Mouse (Mus musculus) hematopoietic multipotent progenitor cell, adult 10-12 weeks (in vitro differentiated cells): ENCODE results near the gene Haus2. TPM values are rescaled to one million over a fixed set of nuclear protein-coding genes. Genes with fewer than 3 reads are reported as not detected.

Experiments used
- polyA plus RNA-seq: library from polyadenylated mRNA; stranded (reverse); fragments of >175 nt; gene quantifications from 2 replicates; pipeline ENCODE4 v1.2.3, GENCODE M21; 2012; ENCODE audit warnings: low replicate concordance

Haus2 gene
- polyA plus RNA-seq, result 0.30 and 1.5 TPM in 2 replicates

DNA sequence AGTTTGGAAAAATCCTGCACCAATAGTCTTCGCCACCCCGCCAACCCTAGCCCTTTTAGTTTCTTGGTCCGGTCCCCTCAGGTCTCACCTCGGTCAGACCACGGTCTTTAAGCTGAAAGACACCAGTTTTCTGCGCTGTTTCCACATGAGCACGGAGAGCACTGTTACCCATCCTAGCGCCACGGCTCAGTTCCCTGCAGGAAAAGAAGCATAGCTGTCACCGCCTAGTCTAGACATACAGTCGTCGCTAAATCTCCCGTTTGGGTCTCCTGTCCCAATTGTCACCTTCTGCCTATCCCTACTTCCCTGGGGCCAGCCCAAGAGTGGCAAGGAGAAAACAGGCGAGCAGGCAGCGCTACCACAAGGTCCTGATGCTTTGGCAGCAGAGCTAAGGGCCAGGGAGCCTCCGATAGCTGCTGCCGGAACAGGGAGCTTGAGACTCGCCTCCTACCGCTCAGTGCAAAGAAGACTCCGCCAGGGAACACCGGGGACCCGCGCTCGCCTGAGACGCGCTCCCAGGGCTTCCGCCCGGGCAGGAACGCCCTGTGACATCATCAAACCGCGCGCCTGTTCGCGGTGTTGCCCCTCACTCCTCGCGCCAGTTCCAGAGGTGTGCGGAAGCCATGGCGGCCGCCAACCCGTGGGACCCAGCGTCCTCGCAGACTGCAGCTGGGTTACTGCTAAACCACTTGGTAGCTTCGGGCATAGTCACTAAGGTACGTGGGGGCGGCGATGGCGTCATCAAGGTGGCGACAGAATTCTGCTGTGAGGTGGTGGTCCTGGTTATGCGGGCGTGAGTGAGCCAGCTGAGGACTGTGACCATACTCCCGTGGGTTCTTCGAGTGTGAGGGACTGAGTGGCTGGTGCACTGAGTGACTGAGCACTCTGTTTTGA is at the start of gene Haus2, which contains the start of gene Lrrc57:
Haus2 (plus strand) TSS at position 554 of the 894 bp plus-strand sequence.
Lrrc57 (minus strand) TSS at position 691 of the 894 bp plus-strand sequence.

DNA sequence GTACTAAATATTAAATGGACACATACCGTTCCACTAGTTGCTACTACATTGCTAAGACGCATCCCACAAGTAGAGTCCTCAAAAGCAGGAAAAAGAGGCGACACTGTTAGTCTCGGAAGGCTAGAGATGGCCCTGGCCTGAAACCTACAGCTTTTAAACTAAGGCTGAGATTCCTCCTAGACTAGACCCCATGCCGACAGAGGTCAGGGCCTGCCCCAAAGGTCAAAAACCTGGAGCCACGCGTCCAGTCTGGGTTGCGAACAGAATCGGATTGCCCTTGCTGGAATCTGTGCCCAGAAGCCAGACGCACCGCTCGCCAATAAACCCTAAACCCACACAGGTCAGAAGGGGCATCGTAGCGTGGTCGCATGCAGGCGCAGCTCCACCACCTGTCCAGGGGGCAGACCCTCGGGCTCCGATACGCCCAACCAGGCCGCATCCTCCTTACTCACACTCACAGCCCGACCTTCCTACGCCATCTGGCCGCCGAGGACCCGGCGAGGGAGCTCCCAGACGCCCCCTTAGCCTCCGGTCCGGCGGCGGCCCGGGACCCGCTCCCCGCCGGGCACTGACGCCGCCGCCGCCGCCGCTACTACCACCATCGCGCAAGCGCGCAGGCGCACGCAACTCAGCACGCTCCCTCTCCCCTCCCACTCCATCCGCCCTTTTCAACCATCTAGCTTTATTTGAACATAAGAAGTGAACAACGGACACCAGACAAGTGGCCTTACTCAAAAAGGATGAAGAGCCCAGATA is 45.8 kb upstream of the Haus2 start, which contains the start of gene Zfp106:
Zfp106 (minus strand) TSS at position 609 of the 756 bp plus-strand sequence.

DNA sequence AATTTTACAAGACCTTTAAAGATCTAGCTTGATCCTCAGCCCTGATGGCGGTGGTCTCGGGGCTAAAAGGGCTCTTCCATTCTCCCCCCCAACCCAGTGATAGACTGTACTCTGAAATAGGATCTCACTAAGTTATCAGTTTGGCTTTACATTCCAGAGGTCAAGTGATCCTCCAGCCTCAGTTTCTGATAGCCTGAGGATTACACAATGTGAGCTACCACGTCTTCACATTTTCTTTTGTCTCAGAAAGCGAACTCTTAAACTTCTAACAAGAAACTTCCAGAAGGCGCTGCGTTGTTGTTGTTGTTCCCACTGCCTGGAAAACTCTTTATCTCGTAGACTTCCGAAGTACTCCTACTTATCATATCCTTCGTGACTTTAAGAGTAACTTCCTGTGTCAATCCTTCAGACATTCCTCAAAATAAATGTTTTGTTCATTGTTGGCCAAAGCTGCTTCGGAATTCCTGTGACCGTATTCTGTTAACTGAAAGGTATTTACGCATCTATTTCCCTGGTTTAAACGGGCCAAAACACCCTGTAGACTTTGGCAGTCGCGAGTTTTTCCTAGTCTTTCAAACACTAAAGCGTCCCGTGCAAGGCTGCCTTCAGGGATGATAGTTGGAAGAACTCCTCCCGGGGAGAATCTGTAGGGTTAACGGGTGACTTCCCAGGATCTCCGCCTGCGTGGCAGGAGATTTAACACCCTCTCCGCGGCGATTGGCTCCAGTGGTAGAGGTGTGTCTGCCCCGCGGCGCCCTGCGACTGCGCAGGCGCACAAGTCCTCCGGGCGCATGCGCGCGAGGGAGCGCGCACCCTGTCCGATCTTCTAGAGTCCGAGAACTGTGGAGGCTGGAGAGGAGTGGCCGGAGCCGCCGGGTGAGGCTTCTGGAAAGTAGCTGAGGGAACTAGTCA is 42.0 kb upstream of the Haus2 start, which contains the start of gene Snap23:
Snap23 (plus strand) TSS at position 786 of the 912 bp plus-strand sequence.

DNA sequence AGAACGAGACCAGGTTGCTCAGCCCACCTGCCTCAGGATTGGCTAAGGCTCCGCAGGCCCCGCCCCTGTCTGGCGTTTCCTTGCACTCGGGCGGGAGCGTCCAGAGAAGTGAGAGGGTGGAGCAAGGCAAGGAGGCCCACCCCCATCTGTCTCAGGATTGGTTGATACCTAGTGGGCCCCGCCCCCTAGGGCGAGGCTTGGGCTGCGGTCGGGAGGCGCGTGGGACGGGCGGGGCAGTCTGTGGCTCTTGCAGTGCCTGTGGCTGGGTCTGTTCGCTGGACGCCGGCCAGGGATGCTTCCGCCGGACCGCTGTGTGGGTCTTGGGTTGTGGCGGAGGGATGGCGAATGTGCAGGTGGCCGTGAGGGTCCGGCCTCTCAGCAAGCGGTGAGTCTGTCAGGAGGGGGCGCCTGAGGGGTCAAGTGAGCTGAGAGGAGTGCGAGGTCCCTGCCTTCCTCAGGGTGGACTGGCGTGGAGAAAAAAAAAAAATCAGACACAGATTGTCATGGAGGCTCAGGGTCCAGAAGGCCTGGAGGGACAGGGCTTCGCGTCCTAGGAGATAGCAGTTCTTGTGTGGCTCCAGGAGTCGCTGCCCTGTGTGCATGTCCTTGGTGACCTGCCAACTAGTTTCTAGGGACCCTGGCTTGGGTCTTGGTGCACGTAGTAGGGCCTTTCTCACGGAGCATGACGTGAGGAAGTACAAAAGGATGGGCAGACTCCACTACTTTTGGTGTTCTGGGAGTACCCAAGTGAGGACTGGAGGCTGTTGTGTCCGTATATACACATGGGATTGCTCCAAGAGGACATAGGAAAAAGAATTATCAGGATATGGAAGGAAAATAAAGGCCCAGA is 19.9 kb downstream of the Haus2 start, which contains the start of gene Stard9:
Stard9 (plus strand) TSS at position 236 of the 850 bp plus-strand sequence.

Other genes starting within 250 kb of the Haus2 start
- gene Ganc, start 205.5 kb upstream of the Haus2 start, polyA plus RNA-seq, result 5.3 and 6.8 TPM in 2 replicates
- gene Tmem87a, start 205.3 kb upstream of the Haus2 start, polyA plus RNA-seq, result 1.8 and 2.8 TPM in 2 replicates
- gene Capn3, start 153.4 kb upstream of the Haus2 start, polyA plus RNA-seq, result 0.21 and 1.1 TPM in 2 replicates
- 37.6 and 37.9 TPM in 2 replicates for gene Zfp106, start 45.5 kb upstream of the Haus2 start, polyA plus RNA-seq
- gene Snap23, start 41.7 kb upstream of the Haus2 start, polyA plus RNA-seq, result 4.6 and 8.7 TPM in 2 replicates
- gene Lrrc57, start 137 bp downstream of the Haus2 start, polyA plus RNA-seq, result 3.1 and 3.4 TPM in 2 replicates
- gene Stard9, start 19.7 kb downstream of the Haus2 start, polyA plus RNA-seq, result 0.97 and 1.2 TPM in 2 replicates
- 35.8 and 84.4 TPM in 2 replicates for gene Cdan1, start 240.7 kb downstream of the Haus2 start, polyA plus RNA-seq
- 5.1 and 11.0 TPM in 2 replicates for gene Ttbk2, start 241.2 kb downstream of the Haus2 start, polyA plus RNA-seq